Mouse (Mus musculus): ENCODE measurements around the gene Fat2.

Gene Fat2

GRCm38 (mm10) chr11:55336101-55336891 is at the start of gene Fat2:
Gene Fat2, minus strand, starts transcription at chr11:55336564.
- DNase-seq (ENCODE audit: low spot score in 2 of 2): no peak

- no peak for DNase-seq (ENCODE audit: low spot score in 2 of 2)
Observed at GRCm38 (mm10) chr11:55383463-55384045, 47.2 kb upstream of the Fat2 start.

- no peak for DNase-seq (ENCODE audit: low spot score in 2 of 2)
Observed at GRCm38 (mm10) chr11:55380908-55381307, 44.5 kb upstream of the Fat2 start.

DNA sequence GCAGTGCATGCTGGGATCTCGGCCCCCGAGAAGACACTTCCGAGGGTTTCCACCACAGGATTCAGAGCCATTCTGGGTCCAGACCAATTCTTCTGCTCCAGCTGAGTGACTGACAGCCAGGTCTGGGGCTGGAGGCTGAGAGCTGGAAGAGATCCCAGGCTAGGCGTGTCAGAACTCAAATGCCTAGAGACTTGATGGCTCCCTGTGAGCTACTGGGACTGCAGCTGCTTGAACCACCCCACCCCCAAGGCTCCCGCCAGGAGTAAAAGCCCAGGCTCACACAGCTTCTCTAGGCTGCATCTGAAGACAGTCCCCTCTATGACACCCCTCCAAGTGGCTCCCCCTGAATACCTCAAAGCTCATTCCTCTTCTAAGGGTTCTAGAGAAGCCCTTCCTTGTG is 42.0 kb upstream of the Fat2 start:
- peak; percentile 44 to 48 for DNase-seq (ENCODE audit: low spot score in 2 of 2)

DNA sequence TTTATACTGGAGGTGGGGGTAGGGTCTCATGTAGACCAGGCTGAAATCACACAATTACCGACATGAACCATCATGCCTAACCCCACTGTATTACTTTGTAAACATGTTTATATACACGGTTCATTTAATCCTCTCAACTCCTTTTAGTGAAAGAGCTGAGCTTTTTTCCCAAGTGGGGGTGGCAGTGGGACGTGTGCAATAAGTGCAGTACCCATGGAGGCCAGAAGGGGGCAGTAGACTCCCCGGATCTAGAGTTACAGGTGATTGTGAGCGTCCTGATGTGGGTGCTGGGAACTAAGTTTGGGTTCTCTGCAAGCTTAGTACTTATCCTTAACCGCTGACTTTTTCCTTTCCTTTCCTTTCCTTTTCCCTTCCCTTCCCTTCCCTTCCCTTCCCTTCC is 37.5 kb upstream of the Fat2 start:
- DNase-seq (ENCODE audit: low spot score in 2 of 2): no peak

GRCm38 (mm10) chr11:55373373-55373772 is 37.0 kb upstream of the Fat2 start:
- DNase-seq (ENCODE audit: low spot score in 2 of 2): no peak

- DNase-seq (ENCODE audit: low spot score in 2 of 2): no peak
Observed at GRCm38 (mm10) chr11:55372001-55372400, 35.6 kb upstream of the Fat2 start.

GRCm38 (mm10) chr11:55369093-55369471 is 32.7 kb upstream of the Fat2 start:
- DNase-seq (ENCODE audit: low spot score in 2 of 2): no peak

DNA sequence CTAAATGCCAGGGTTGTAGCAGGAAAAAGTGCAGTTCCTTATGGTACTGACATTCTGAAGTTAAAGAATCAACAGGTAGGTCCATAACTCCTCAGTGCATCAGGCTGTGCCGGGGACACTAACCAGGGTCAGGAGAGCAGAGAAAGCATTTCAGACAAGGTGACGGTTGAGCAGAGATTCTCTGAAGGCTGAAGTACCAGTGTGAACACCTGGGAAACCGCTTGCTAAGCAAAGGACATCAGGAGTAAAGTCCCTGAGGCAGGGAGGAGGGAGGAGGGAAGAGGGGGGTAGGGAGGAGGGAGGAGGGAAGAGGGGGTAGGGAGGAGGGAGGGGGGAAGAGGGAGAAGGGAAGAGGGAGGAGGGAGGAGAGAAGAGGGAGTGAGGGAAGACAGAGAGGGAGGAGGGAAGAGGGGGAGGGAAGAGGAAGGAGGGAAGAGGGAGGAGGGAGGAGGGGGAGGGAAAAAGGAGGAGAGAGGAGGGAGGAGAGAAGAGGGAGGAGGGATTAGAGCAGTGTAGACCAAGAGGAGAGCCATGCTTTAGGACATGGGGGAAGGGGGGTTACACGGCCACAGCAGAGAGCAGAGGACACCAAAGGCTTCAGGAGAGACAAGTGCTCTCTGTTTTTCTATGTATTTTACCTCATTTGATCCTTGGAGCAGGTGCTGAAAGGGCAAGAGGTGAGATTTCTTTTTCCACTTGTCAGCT is 32.2 kb upstream of the Fat2 start:
- DNase-seq (ENCODE audit: low spot score in 2 of 2): no peak

GRCm38 (mm10) chr11:55367783-55368182 is 31.4 kb upstream of the Fat2 start:
- DNase-seq (ENCODE audit: low spot score in 2 of 2): no peak

DNA sequence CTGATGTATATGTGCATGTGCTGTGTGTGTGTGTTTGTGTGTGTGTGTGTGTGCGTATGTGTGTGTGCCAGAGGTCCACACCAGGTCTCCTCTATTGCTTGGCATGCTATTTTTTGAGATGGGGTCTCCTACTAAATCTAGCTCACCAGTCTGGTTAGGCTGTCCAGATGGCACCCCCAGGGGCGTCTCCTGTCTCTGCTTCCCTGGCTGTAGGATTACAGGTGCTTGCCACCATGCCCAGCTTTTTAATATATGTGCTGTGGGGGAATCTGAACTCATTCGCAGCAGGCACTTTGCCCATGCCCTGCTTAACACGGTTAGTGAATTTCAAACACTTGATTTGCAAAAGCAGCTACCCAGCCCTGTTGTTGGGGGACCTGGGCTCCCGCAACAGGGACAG is 29.5 kb upstream of the Fat2 start:
- no peak for DNase-seq (ENCODE audit: low spot score in 2 of 2)

- DNase-seq (ENCODE audit: low spot score in 2 of 2): no peak
Observed at GRCm38 (mm10) chr11:55365242-55365641, 28.9 kb upstream of the Fat2 start.

DNA sequence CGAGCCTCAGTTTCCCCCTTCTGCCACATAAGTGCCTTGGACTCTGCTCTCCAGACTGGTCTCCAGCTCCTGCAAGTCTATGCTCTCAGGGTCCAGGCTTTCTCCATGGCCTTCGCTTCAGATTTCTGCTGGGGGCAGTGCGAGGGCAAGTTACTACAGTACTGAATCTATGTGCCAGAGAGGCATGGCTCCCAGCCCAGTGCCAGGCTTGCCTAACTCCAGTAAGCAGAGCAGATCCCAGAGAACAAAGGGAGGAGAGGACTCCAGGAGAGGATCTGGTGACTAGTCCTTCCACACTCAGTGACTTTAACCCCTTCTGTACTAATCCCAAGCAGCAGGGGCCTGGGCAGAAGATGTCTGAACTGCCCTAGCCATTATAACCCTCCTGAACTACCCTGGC is 28.3 kb upstream of the Fat2 start:
- no peak for DNase-seq (ENCODE audit: low spot score in 2 of 2)

DNA sequence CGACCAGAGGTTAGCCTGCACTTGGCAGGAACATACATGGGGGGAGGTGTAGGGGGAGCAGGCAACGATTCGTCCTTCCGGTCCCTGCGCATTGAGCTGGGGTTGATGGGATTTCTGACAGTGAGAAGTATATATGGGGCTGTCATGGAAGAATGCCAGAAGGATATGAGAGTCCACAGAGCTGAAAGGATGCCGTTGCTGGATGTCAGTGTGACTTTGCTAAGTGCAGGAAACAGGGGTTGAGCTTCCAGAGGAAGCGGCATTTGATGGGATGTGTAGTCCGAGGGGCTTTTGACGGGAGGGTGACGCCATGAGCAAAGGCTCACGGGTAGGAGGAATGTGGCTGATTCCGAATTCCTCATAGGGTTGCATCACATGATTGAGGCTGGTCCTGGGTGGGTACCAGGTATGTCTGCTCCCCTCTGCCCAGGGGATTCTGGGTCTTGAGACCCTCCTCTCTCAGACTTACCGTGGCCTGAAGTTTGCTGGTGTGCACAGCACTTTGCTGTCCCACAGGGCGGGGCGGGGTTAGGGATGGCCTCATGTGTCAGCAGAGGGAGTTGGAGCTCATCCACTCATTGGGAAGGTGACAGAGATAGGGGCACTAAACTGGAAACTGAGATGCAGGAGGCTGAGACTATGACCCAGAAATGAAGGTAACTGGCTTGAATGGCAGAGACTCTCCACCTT is 21.9 kb upstream of the Fat2 start:
- DNase-seq (ENCODE audit: low spot score in 2 of 2): no peak

GRCm38 (mm10) chr11:55356846-55357245 is 20.5 kb upstream of the Fat2 start:
- DNase-seq (ENCODE audit: low spot score in 2 of 2): no peak

- no peak for DNase-seq (ENCODE audit: low spot score in 2 of 2)
Observed at GRCm38 (mm10) chr11:55341961-55342371, 5.6 kb upstream of the Fat2 start.

DNA sequence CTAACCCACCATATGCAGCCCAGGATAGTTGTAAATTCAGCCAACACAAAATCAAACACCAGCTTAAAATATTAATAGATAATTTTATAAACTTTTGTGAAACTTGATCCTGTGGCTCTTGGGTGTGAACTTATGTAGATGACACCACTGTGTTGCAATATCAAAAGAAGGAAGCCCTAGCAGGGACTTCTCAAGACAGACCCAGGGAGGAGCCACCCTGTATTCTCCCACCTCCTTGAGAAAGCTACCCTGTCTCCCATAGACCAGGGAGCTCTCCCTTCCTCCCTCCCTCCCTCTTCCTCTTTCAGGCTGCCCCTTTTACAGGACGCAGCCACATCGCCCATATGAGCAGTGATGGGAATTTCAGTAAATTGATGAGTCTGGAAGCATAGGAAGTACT is 4.4 kb upstream of the Fat2 start:
- DNase-seq (ENCODE audit: low spot score in 2 of 2): no peak

GRCm38 (mm10) chr11:55337032-55337769 is 837 bp upstream of the Fat2 start:
- DNase-seq (ENCODE audit: low spot score in 2 of 2): no peak

- DNase-seq (ENCODE audit: low spot score in 2 of 2): no peak
Observed at GRCm38 (mm10) chr11:55335314-55336076, 869 bp downstream of the Fat2 start.

DNA sequence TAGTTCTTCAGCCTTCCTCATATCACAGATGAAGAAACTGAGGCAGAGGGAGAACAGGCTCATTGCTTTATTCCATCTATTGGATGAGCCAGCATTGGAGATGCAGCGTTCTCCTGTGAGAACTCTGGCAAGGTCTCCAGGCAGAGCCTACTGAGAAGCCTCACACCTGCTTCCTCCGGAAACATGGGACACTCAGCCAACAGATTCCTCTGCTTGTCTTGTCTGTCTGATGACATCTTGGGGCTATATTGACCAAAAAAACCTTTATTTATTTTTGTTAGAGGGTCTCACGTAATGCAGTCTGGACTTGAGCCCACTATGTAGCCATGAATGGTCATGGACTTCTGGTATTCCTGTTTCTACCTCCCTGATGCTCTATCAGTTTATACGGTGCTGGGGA is 1.8 kb downstream of the Fat2 start:
- DNase-seq (ENCODE audit: low spot score in 2 of 2): no peak

DNA sequence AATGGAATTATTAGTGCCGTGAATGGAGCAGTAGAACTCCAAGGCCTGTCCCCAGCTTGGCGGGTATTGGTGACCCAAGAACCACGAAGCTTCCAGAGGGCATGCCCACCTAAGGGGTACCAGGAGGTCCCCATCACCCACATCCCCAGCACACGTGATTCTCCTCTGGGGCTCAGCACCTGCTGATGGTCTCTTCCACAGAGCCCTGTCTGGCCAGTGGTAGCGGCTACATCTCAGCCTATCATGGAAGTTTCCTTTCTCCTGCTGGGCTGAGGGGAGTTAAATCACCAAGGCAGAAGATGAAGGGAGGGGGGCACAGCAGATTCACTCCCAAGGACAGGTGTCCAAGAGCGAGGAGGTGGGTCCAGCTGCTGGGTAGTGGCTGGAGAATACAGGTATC is 2.3 kb downstream of the Fat2 start:
- DNase-seq (ENCODE audit: low spot score in 2 of 2): no peak

All from frontal cortex, postnatal 14 days (tissue).